Mouse (Mus musculus): ENCODE results near the gene Adgrg6. TPM values are rescaled to one million over a fixed set of nuclear protein-coding genes. Genes with fewer than 3 reads are reported as not detected.

The Adgrg6 gene
- polyA plus RNA-seq, 1 experiment = 1.1 TPM

DNA sequence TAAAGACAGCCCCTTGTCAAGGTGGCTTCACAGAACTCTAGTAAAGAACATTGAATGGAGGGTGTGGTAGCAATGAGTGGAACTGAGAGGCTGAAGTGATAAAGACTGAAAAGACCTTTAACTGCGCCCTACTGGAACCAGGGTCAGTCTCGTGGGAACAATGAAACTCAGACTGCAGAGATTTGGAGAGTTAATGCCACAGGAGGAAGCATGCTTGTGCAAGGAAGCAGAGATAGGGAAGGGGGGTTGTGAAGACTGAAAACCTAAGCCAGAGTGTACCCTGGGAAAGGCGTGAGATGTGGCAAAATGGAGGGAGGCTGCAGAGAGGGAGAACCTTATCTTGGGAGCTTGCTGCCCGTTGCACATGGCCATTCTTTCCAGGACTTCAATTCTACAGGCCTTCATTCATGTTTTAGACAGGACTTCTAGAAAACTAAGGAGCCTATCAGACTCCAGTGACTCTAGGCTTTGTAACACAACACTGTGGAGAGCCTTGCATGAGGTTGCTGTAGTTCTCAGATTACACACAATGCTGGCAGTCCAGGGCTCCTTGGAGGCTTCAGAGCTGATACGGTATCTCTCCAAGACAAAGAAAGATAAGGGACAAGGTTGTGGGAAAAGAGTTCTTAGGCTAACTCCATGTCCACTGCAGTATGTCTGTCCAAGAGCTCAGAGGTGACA, 85.1 kb downstream of the Adgrg6 start:
- Histone ChIP-seq H3K27me3 (ENCODE audit: control insufficient read depth, insufficient read depth, insufficient read length) (no peaks in the 10 kb centered on the region), H3ac (ENCODE audit: control insufficient read depth, insufficient read length, low read depth) (no peak overlapping the region), H3K79me3 (ENCODE audit: low read depth) (no peaks in the 10 kb centered on the region), H3K4me3 (ENCODE audit: insufficient read depth, poor library complexity, severe bottlenecking) (no peak overlapping the region), H3K36me3 (ENCODE audit: control insufficient read depth, insufficient read depth) (no peaks in the 10 kb centered on the region), H3K79me2 (ENCODE audit: control insufficient read depth, insufficient read depth) (no peaks in the 10 kb centered on the region)
- TF ChIP-seq MYOG (IDR thresholded peaks at IDR 0.05; ENCODE audit: control insufficient read depth, extremely low read depth, insufficient read length) (no peak), MYOD1 (IDR thresholded peaks at IDR 0.05; ENCODE audit: control insufficient read depth, insufficient read length, low read depth) (no peak), CEBPB (IDR thresholded peaks at IDR 0.05; ENCODE audit: low read depth) (no peak), MAX (IDR thresholded peaks at IDR 0.05) (no peak), CTCF (IDR thresholded peaks at IDR 0.05; ENCODE audit: control insufficient read depth, insufficient read depth, insufficient read length) (no peak), FOSL1 (IDR thresholded peaks at IDR 0.05; ENCODE audit: insufficient read depth, low read length, poor library complexity, severe bottlenecking) (no peak), USF1 (IDR thresholded peaks at IDR 0.05; ENCODE audit: low read depth) (no peak)

GRCm38 (mm10) chr10:14459819-14460218, 85.6 kb downstream of the Adgrg6 start:
- Histone ChIP-seq H3ac (ENCODE audit: control insufficient read depth, insufficient read length, low read depth) (no peak overlapping the region), H3K27me3 (ENCODE audit: control insufficient read depth, insufficient read depth, insufficient read length) (no peaks in the 10 kb centered on the region), H3K79me2 (ENCODE audit: control insufficient read depth, insufficient read depth) (no peaks in the 10 kb centered on the region), H3K79me3 (ENCODE audit: low read depth) (no peaks in the 10 kb centered on the region), H3K36me3 (ENCODE audit: control insufficient read depth, insufficient read depth) (no peaks in the 10 kb centered on the region), H3K4me3 (ENCODE audit: insufficient read depth, poor library complexity, severe bottlenecking) (no peak overlapping the region)
- TF ChIP-seq MYOG (IDR thresholded peaks at IDR 0.05; ENCODE audit: control insufficient read depth, extremely low read depth, insufficient read length) (no peak), MYOD1 (IDR thresholded peaks at IDR 0.05; ENCODE audit: control insufficient read depth, insufficient read length, low read depth) (no peak), USF1 (IDR thresholded peaks at IDR 0.05; ENCODE audit: low read depth) (no peak)

DNA sequence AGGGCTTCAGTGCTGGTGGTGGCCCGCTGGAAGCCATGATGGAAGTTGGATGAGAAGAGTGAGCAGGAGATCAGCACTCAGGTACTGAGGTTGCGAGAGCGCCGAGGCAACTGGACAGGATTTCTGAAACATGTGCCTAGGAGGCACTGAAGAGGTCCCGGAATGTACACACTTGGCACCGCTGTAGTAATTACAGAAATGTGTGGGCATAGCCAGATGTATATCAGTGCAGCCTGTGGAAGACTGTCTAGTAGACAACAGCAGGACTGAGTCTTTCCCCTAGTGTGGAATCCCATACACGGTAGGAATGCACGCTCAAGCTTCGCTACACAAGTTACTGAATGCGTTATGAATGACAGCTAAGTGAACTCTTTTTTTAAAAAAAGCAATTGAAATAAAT, 86.1 kb downstream of the Adgrg6 start:
- no peaks in the 10 kb centered on the region for H3K79me3 ChIP-seq (ENCODE audit: low read depth)
- no peaks in the 10 kb centered on the region for H3K79me2 ChIP-seq (ENCODE audit: control insufficient read depth, insufficient read depth)
- TF ChIP-seq MAX (IDR thresholded peaks at IDR 0.05) = no peak
- TF ChIP-seq CTCF (IDR thresholded peaks at IDR 0.05; ENCODE audit: control insufficient read depth, insufficient read depth, insufficient read length) = no peak
- H3K4me3 ChIP-seq (ENCODE audit: insufficient read depth, poor library complexity, severe bottlenecking) = no peak overlapping the region
- no peaks in the 10 kb centered on the region for H3K27me3 ChIP-seq (ENCODE audit: control insufficient read depth, insufficient read depth, insufficient read length)
- no peak overlapping the region for H3ac ChIP-seq (ENCODE audit: control insufficient read depth, insufficient read length, low read depth)
- H3K36me3 ChIP-seq (ENCODE audit: control insufficient read depth, insufficient read depth) = no peaks in the 10 kb centered on the region

DNA sequence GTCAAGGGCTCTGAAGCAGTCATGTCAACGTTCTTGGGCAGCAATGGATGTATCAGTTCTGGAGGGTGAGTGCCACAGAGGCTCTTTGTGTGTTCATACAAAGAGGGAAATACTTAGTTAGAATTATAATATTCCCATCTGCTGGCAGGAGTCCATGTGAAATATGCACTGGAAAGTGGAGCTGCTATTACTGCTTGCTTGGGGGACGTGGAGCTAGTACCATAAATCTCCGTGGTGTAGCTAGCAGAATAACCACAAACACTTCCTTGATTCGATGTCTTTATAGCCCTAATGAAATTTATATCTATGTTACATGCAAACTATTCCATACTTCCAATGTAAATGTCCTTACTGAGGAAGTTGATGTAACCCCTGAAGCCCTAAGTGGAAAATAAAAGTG, 91.0 kb downstream of the Adgrg6 start:
- TF ChIP-seq CEBPB (IDR thresholded peaks at IDR 0.05; ENCODE audit: low read depth) (no peak), MAX (IDR thresholded peaks at IDR 0.05) (no peak), MYOG (IDR thresholded peaks at IDR 0.05; ENCODE audit: control insufficient read depth, extremely low read depth, insufficient read length) (no peak), FOSL1 (IDR thresholded peaks at IDR 0.05; ENCODE audit: insufficient read depth, low read length, poor library complexity, severe bottlenecking) (no peak), MYOD1 (IDR thresholded peaks at IDR 0.05; ENCODE audit: control insufficient read depth, insufficient read length, low read depth) (no peak), CTCF (IDR thresholded peaks at IDR 0.05; ENCODE audit: control insufficient read depth, insufficient read depth, insufficient read length) (no peak), USF1 (IDR thresholded peaks at IDR 0.05; ENCODE audit: low read depth) (no peak)
- Histone ChIP-seq H3ac (ENCODE audit: control insufficient read depth, insufficient read length, low read depth) (no peak overlapping the region), H3K4me3 (ENCODE audit: insufficient read depth, poor library complexity, severe bottlenecking) (no peak overlapping the region)

DNA sequence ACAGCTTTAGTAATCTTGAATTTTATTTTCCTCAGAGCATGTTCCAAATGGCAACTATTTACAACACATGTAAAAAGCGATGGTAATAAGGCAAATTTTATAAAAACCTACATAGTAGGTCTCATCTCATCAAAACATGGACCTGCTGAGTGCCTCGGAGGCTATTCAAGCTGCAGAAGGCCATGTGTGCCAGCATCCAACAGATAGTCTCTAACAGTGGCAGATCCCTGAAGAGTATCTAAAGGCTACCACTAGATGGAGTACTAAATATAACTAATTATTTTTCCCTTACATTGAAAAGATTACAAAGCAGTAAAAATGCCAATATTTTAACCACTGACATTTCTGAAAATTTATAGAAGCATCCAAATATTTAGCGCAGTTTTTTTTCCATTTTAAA, 93.6 kb downstream of the Adgrg6 start:
- TF ChIP-seq MAX (IDR thresholded peaks at IDR 0.05) = no peak
- no peak for TF ChIP-seq FOSL1 (IDR thresholded peaks at IDR 0.05; ENCODE audit: insufficient read depth, low read length, poor library complexity, severe bottlenecking)
- TF ChIP-seq MYOD1 (IDR thresholded peaks at IDR 0.05; ENCODE audit: control insufficient read depth, insufficient read length, low read depth) = no peak
- no peak for TF ChIP-seq CTCF (IDR thresholded peaks at IDR 0.05; ENCODE audit: control insufficient read depth, insufficient read depth, insufficient read length)
- TF ChIP-seq MYOG (IDR thresholded peaks at IDR 0.05; ENCODE audit: control insufficient read depth, extremely low read depth, insufficient read length) = no peak
- TF ChIP-seq USF1 (IDR thresholded peaks at IDR 0.05; ENCODE audit: low read depth) = no peak
- TF ChIP-seq CEBPB (IDR thresholded peaks at IDR 0.05; ENCODE audit: low read depth) = no peak
- H3K4me3 ChIP-seq (ENCODE audit: insufficient read depth, poor library complexity, severe bottlenecking) = no peak overlapping the region
- H3K36me3 ChIP-seq (ENCODE audit: control insufficient read depth, insufficient read depth) = no peaks in the 10 kb centered on the region
- H3K27me3 ChIP-seq (ENCODE audit: control insufficient read depth, insufficient read depth, insufficient read length) = no peaks in the 10 kb centered on the region
- H3K79me3 ChIP-seq (ENCODE audit: low read depth) = no peaks in the 10 kb centered on the region
- H3K79me2 ChIP-seq (ENCODE audit: control insufficient read depth, insufficient read depth) = no peaks in the 10 kb centered on the region
- no peak overlapping the region for H3ac ChIP-seq (ENCODE audit: control insufficient read depth, insufficient read length, low read depth)

More for the DNA sequence above, 91.0 kb downstream of the Adgrg6 start:
- Histone ChIP-seq H3K79me3 (ENCODE audit: low read depth) (no peaks in the 10 kb centered on the region), H3K79me2 (ENCODE audit: control insufficient read depth, insufficient read depth) (no peaks in the 10 kb centered on the region), H3K36me3 (ENCODE audit: control insufficient read depth, insufficient read depth) (no peaks in the 10 kb centered on the region), H3K27me3 (ENCODE audit: control insufficient read depth, insufficient read depth, insufficient read length) (no peaks in the 10 kb centered on the region)

DNA sequence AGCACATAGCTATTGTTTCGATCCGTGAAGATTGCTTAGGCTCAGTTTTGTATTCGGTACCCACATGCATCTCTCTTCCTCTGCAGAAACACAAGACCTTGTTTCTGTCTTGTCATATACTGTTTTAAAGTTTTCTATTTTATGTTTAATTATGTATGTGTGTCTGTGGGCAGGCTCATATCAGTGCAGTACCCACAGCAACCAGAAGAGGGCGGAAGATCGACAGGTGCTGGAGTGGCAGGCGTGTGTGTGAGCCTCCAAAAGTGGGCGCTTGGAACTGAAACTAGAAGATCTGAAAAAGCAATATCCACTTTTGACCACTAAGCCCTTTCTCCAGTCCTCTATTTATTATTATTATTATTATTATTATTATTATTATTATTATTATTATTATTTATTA, 95.4 kb downstream of the Adgrg6 start:
- peak; percentile 16 for TF ChIP-seq CTCF (IDR thresholded peaks at IDR 0.05; ENCODE audit: control insufficient read depth, insufficient read depth, insufficient read length)
- no peak for TF ChIP-seq FOSL1 (IDR thresholded peaks at IDR 0.05; ENCODE audit: insufficient read depth, low read length, poor library complexity, severe bottlenecking)
- H3K79me3 ChIP-seq (ENCODE audit: low read depth) = no peaks in the 10 kb centered on the region
- no peaks in the 10 kb centered on the region for H3K36me3 ChIP-seq (ENCODE audit: control insufficient read depth, insufficient read depth)
- no peak overlapping the region for H3ac ChIP-seq (ENCODE audit: control insufficient read depth, insufficient read length, low read depth)
- H3K79me2 ChIP-seq (ENCODE audit: control insufficient read depth, insufficient read depth) = no peaks in the 10 kb centered on the region
- H3K4me3 ChIP-seq (ENCODE audit: insufficient read depth, poor library complexity, severe bottlenecking) = no peak overlapping the region
- no peaks in the 10 kb centered on the region for H3K27me3 ChIP-seq (ENCODE audit: control insufficient read depth, insufficient read depth, insufficient read length)

All from C2C12 (cell line).